Mouse (Mus musculus) midbrain, embryonic 16.5 days (tissue): ENCODE measurements around the gene Arl4d. TPM values are rescaled to one million over a fixed set of nuclear protein-coding genes. Genes with fewer than 3 reads are reported as not detected.
A peak's percentile ranks its signal among the peaks of the same experiment; 100 is the strongest.
"Not testable (repeated sequence)": the region's sequence is repeated elsewhere in the genome, so short reads cannot be mapped to it uniquely, and the experiment has no call there.

Experiments
- ATAC-seq: fragments of 200-750 bp; cut with Nextera tagmentation; 2 replicates; pipeline ENCODE4 v1.8.0; 2017; ENCODE audit warnings: moderate TSS enrichment
- H3K27ac ChIP-seq: fragments of 300-500 bp; sonication (generic); 2 replicates; pipeline ENCODE4 v1.5.1; 2014; ENCODE audit warnings: mild to moderate bottlenecking, low read length, mixed read lengths
- H3K27me3 ChIP-seq: fragments of 300-500 bp; sonication (generic); 2 replicates; pipeline ENCODE4 v1.6.1; 2014; ENCODE audit warnings: low read depth, low read length, mixed read lengths; ENCODE audit not compliant: control insufficient read depth, insufficient read depth
- H3K36me3 ChIP-seq: fragments of 300-500 bp; sonication (generic); 2 replicates; pipeline ENCODE4 v1.6.1; 2014; ENCODE audit warnings: mild to moderate bottlenecking, low read length, moderate library complexity, mixed read lengths; ENCODE audit not compliant: control insufficient read depth, insufficient read depth
- H3K4me1 ChIP-seq: fragments of 300-500 bp; sonication (generic); 2 replicates; pipeline ENCODE4 v1.6.1; 2014; ENCODE audit warnings: mild to moderate bottlenecking, low read length, mixed read lengths; ENCODE audit not compliant: control insufficient read depth, insufficient read depth
- H3K4me2 ChIP-seq: fragments of 300-500 bp; sonication (generic); 2 replicates; pipeline ENCODE4 v1.6.1; 2014; ENCODE audit warnings: mild to moderate bottlenecking, low read length, mixed read lengths
- H3K4me3 ChIP-seq: fragments of 300-500 bp; sonication (generic); 2 replicates; pipeline ENCODE4 v1.5.1; 2014; ENCODE audit warnings: low read depth, mild to moderate bottlenecking, low read length, moderate library complexity, mixed read lengths
- H3K9ac ChIP-seq: fragments of 300-500 bp; sonication (generic); 2 replicates; pipeline ENCODE4 v1.6.1; 2014; ENCODE audit warnings: low read depth, low read length, mixed read lengths
- H3K9me3 ChIP-seq: fragments of 300-500 bp; sonication (generic); replicated peaks from 2 replicates; pipeline ENCODE4 v1.6.1; 2014; ENCODE audit warnings: mild to moderate bottlenecking, low read length, mixed read lengths; ENCODE audit not compliant: control insufficient read depth, poor library complexity, severe bottlenecking
- WGBS: fragments of 180-500 bp; shearing (Covaris S2); extraction: QIAGEN DNeasy Blood & Tissue Kit; methylation state at CpG from one replicate; pipeline ENCODE4 v1.1.7; 2014; 5-methylcytosine and 5-hydroxymethylcytosine counted together
- polyA plus RNA-seq: library from polyadenylated mRNA; unstranded; fragments of >200 nt; fragmentation: Nextera tagmentation; extraction: Ambion mirVana; gene quantifications from 2 replicates; pipeline ENCODE4 v1.2.1, GENCODE M21; 2015

The Arl4d gene
- 6.2 and 6.8 TPM in 2 replicates for polyA plus RNA-seq

- Histone ChIP-seq H3K4me1 (peaks cover 9% of the 10 kb centered on the region; the same call in 1 of the 2 replicates), H3K4me3 (peak within 1 kb of the TSS; percentile 56), H3K27ac (peak within 1 kb of the TSS; percentile 67), H3K9me3 (no peaks in the 10 kb centered on the region), H3K4me2 (peak within 1 kb of the TSS; percentile 83), H3K36me3 (no peaks in the 10 kb centered on the region), H3K9ac (peak within 1 kb of the TSS; percentile 76), H3K27me3 (no peaks in the 10 kb centered on the region)
- 7% methylated on average over 34 of the region's 34 CpGs for WGBS
- ATAC-seq, result peak; percentile 96
Observed at GRCm38 (mm10) chr11:101664825-101665635, at the start of gene Arl4d. Gene Arl4d, plus strand, starts transcription at chr11:101665541.

GRCm38 (mm10) chr11:101616104-101616503, 49.2 kb upstream of the Arl4d start:
- Histone ChIP-seq H3K9me3 (no peaks in the 10 kb centered on the region), H3K4me3 (no peak overlapping the region), H3K4me2 (no peak overlapping the region), H3K27me3 (no peaks in the 10 kb centered on the region), H3K36me3 (no peaks in the 10 kb centered on the region), H3K4me1 (peaks cover 17% of the 10 kb centered on the region), H3K27ac (no peak overlapping the region), H3K9ac (no peak overlapping the region)
- no peak for ATAC-seq
- 93% methylated on average over 8 of the region's 8 CpGs for WGBS

- no peak overlapping the region for H3K4me3 ChIP-seq
- ATAC-seq, result 0 out of 2 replicates have a peak, but pooled peaks have one; percentile 39
- H3K4me2 ChIP-seq, result peak overlapping the region; percentile 38
- H3K9ac ChIP-seq, result peak overlapping the region; percentile 38; the same call in 1 of the 2 replicates
- H3K27me3 ChIP-seq, result no peaks in the 10 kb centered on the region
- no peaks in the 10 kb centered on the region for H3K9me3 ChIP-seq
- WGBS, result 15% methylated on average over 18 of the region's 18 CpGs
- peaks cover 17% of the 10 kb centered on the region for H3K4me1 ChIP-seq
- H3K27ac ChIP-seq, result peak overlapping the region; percentile 69
- H3K36me3 ChIP-seq, result no peaks in the 10 kb centered on the region
Observed at GRCm38 (mm10) chr11:101616948-101617767, 48.2 kb upstream of the Arl4d start.

DNA sequence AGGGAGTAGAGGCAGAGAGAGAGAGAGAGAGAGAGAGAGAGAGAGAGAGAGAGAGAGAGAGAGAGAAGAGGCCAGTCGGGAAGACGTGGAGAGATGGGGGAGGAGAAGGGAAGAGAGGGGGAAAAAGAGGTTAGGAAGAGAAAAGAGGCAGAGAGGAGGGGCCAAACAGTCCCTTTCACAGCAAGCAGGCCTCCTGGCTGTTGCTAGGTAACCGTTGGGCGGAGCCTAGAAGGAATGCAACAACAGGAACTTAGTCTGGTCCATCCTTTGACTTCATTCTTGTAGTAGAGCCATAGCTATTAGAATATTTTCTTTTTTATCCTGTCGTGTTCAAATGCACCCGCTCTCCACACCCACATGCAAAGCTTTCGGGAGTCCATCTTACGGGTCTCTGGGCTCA, 47.5 kb upstream of the Arl4d start:
- Histone ChIP-seq H3K36me3 (no peaks in the 10 kb centered on the region), H3K4me1 (peaks cover 17% of the 10 kb centered on the region), H3K27me3 (no peaks in the 10 kb centered on the region), H3K4me3 (no peak overlapping the region), H3K27ac (peak overlapping the region; percentile 69), H3K4me2 (peak overlapping the region; percentile 38), H3K9ac (no peak overlapping the region), H3K9me3 (no peaks in the 10 kb centered on the region)
- WGBS, result 4% methylated on average over 8 of the region's 8 CpGs
- ATAC-seq, result peak; percentile 81

DNA sequence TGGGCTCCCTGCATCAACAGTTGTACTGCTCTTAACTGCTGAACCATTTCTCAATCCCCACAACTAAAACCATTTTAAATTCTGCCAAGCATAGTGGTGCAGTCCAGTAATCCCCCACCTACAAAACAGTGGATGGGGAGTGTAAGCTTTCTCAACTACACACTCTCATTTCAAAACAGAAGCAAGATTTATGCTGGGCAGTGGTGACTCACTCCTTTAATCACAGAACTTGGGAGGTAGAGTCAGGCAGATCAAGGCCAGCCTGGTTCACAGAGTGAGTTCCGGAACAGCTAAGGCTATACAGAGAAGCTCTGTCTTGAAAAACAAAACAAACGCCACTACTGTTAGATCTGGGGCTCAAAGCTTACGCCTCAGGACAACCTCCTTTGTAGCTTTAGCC, 46.7 kb upstream of the Arl4d start:
- Histone ChIP-seq H3K9ac (no peak overlapping the region), H3K4me1 (peaks cover 17% of the 10 kb centered on the region), H3K27ac (peak overlapping the region; percentile 69; the same call in 1 of the 2 replicates), H3K4me3 (no peak overlapping the region), H3K4me2 (peak overlapping the region; percentile 38), H3K27me3 (no peaks in the 10 kb centered on the region), H3K36me3 (no peaks in the 10 kb centered on the region), H3K9me3 (no peaks in the 10 kb centered on the region)
- 77% methylated on average over 3 of the region's 3 CpGs for WGBS
- no peak for ATAC-seq

DNA sequence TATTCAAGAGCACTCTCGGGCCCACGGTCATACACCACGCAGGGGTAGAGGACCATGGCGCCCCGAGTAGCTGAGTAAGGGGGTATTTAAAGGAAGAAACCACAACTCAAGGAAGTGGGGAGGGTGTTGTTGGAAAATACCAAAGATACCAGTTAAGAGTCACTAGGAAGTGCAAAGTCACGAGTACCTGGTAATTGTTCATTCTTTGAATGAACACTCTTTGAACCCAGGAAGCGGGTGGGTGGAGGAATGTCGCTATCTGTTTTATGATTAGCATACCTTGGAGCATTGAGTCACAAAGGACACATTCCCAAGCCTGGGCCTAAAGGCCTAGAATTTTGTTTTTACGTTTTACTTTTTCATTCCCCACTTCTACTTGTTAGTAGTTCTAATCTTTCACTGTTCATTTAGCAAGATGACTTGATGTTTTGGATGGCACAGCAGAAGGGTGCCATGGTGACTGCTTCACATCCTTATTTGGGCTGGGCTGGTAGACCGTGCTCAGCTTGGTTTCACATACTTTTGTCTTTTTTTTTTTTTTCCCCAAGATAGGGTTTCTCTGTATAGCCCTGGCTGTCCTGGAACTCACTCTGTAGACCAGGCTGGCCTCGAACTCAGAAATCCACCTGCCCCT, 45.2 kb upstream of the Arl4d start:
- not testable (repeated sequence) for ATAC-seq, H3K4me3 ChIP-seq, H3K9ac ChIP-seq, H3K27me3 ChIP-seq, H3K36me3 ChIP-seq, H3K27ac ChIP-seq, H3K9me3 ChIP-seq, H3K4me2 ChIP-seq
- peaks cover 17% of the 10 kb centered on the region for H3K4me1 ChIP-seq
- 93% methylated on average over 11 of the region's 11 CpGs for WGBS

DNA sequence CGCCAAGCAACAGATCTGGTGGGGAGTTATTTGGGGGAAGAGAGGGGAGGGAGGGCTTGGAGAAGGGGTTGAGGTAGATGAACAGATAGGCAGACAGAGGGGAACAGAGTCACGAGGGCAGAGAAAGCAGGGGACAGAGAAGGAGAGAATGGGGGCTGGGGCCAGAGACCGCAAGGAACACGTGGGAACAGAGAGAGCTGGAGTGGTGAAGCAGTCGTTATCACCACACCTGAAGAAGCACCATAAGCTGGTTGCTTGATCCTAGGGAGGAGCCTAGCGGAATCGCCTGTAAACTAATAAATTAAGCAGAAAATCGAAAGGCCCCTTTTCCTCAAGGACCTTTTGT, 38.7 kb upstream of the Arl4d start:
- Histone ChIP-seq H3K27me3 (no peaks in the 10 kb centered on the region), H3K4me1 (peaks cover 8% of the 10 kb centered on the region), H3K9me3 (no peaks in the 10 kb centered on the region), H3K9ac (peak overlapping the region; percentile 62), H3K27ac (peak overlapping the region; percentile 89), H3K36me3 (no peaks in the 10 kb centered on the region), H3K4me3 (peak overlapping the region; percentile 40), H3K4me2 (peak overlapping the region; percentile 60)
- 7% methylated on average over 8 of the region's 8 CpGs for WGBS
- ATAC-seq, result peak; percentile 63

- H3K4me2 ChIP-seq, result peak within 1 kb of the TSS; percentile 99
- peaks cover 8% of the 10 kb centered on the region for H3K4me1 ChIP-seq
- ATAC-seq, result peak; percentile 93
- H3K27ac ChIP-seq, result peak within 1 kb of the TSS; percentile 89
- WGBS, result under 1% methylated on average over 32 of the region's 34 CpGs
- H3K36me3 ChIP-seq, result no peaks in the 10 kb centered on the region
- no peaks in the 10 kb centered on the region for H3K9me3 ChIP-seq
- peak within 1 kb of the TSS; percentile 68 for H3K9ac ChIP-seq
- H3K27me3 ChIP-seq, result no peaks in the 10 kb centered on the region
- H3K4me3 ChIP-seq, result peak within 1 kb of the TSS; percentile 75
Observed at GRCm38 (mm10) chr11:101626995-101627856, 38.1 kb upstream of the Arl4d start, which contains the start of gene Rdm1. Gene Rdm1, plus strand, starts transcription at chr11:101627195.
